12 mouse cellular contexts compared by ENCODE assay signal in genomic region chr2:52042132-52042531, GRCm38 (mm10). TPM values are rescaled to one million over a fixed set of nuclear protein-coding genes. Genes with fewer than 3 reads are reported as not detected.
"Had no signal": no experiment of that assay in that cellular context is flagged by ENCODE, and none has a peak within 500 bp of the region (broad histone marks: within the 10 kb centered on the region; RNA-seq: fewer than 3 reads in every experiment).

No protein-coding gene starts in this region.

- H3K9me3 ChIP-seq: liver, embryonic 13.5 days had no signal

- H3K4me3 ChIP-seq: liver, embryonic 13.5 days had no signal

- H3K27ac ChIP-seq: liver, embryonic 13.5 days had no signal

- H3K9ac ChIP-seq: liver, embryonic 13.5 days had no signal

- ATAC-seq: intestine, embryonic 16.5 days had no signal

- H3K4me2 ChIP-seq: liver, embryonic 13.5 days; midbrain, embryonic 11.5 days had no signal

- H3K36me3 ChIP-seq: liver, embryonic 13.5 days had no signal

- H3K4me1 ChIP-seq: liver, embryonic 13.5 days had no signal

- DNase-seq: kidney, postnatal 10 days; left cerebral cortex, postnatal 4 days; liver, embryonic 13.5 days; lung, adult 2 months; lung, postnatal 14 days; lung, postnatal 4 days; midbrain, embryonic 14.5 days; thymus, adult 18-20 months; thymus, postnatal 36 days had no signal

RNA-seq across cellular contexts. Expression of gene Tnfaip6, which starts 4.3 kb away (rescaled TPM):
- polyA plus RNA-seq: liver, adult 2 months had no signal
